Mouse (Mus musculus): ENCODE measurements around the gene Slc35f6. TPM values are rescaled to one million over a fixed set of nuclear protein-coding genes. Genes with fewer than 3 reads are reported as not detected.

Slc35f6 gene
- polyA plus RNA-seq, 2 experiments: 10.1 to 10.2 TPM

GRCm38 (mm10) chr5:30666391-30667195 is 18.9 kb downstream of the Slc35f6 start, which contains the start of gene Cenpa:
Cenpa (plus strand) TSS chr5:30666777.
- Histone ChIP-seq H3K27me3 (ENCODE audit: control insufficient read depth, insufficient read depth, low read length) (no peaks in the 10 kb centered on the region), H3K4me3 (ENCODE audit: insufficient read depth in 1 of 2, low read depth in 2 of 2, low read length in 2 of 2) (peak within 1 kb of the TSS; percentile 97 to 98), H3K4me1 (replicated peaks; ENCODE audit: control insufficient read depth in 2 of 2, insufficient read depth in 2 of 2, low read length in 1 of 2) (peaks cover 16 to 27% of the 10 kb centered on the region in 2 experiments), H3K9me3 (ENCODE audit: control insufficient read depth, low read length) (no peaks in the 10 kb centered on the region), H3K4me2 (ENCODE audit: low read depth) (peak within 1 kb of the TSS; percentile 82), H3K9ac (replicated peaks) (peak within 1 kb of the TSS; percentile 98), H3K36me3 (replicated peaks; ENCODE audit: control insufficient read depth, insufficient read depth, low read depth) (peaks cover 33% of the 10 kb centered on the region), H3K27ac (peak within 1 kb of the TSS; percentile 78)
- ATAC-seq (ENCODE audit: insufficient read depth) (peak; percentile 93), DNase-seq (ENCODE audit: low read depth in 3 of 3, low spot score in 3 of 3) (peak; percentile 95 to 97 (median 95))
- WGBS (ENCODE audit: insufficient replicate concordance): under 1% methylated on average over 40 of the region's 40 CpGs
- no peak for TF ChIP-seq CTCF (IDR thresholded peaks at IDR 0.05; ENCODE audit: low read depth)
- TF ChIP-seq EP300 (IDR thresholded peaks at IDR 0.05; ENCODE audit: low read depth): no peak

GRCm38 (mm10) chr5:30667215-30667614 is 19.5 kb downstream of the Slc35f6 start:
- peak overlapping the region; percentile 98 for H3K9ac ChIP-seq (replicated peaks)
- peak overlapping the region; percentile 97 to 98 for H3K4me3 ChIP-seq (ENCODE audit: insufficient read depth in 1 of 2, low read depth in 2 of 2, low read length in 2 of 2)
- peak overlapping the region; percentile 82 for H3K4me2 ChIP-seq (ENCODE audit: low read depth)
- no peaks in the 10 kb centered on the region for H3K27me3 ChIP-seq (ENCODE audit: control insufficient read depth, insufficient read depth, low read length)
- peak overlapping the region; percentile 74 for H3K27ac ChIP-seq
- WGBS (ENCODE audit: insufficient replicate concordance): under 1% methylated on average over 13 of the region's 13 CpGs
- TF ChIP-seq CTCF (IDR thresholded peaks at IDR 0.05; ENCODE audit: low read depth): no peak
- no peak for TF ChIP-seq EP300 (IDR thresholded peaks at IDR 0.05; ENCODE audit: low read depth)
- no peak for ATAC-seq (ENCODE audit: insufficient read depth)
- H3K36me3 ChIP-seq (replicated peaks; ENCODE audit: control insufficient read depth, insufficient read depth, low read depth): peaks cover 39% of the 10 kb centered on the region
- no peaks in the 10 kb centered on the region for H3K9me3 ChIP-seq (ENCODE audit: control insufficient read depth, low read length)
- H3K4me1 ChIP-seq (replicated peaks; ENCODE audit: control insufficient read depth in 2 of 2, insufficient read depth in 2 of 2, low read length in 1 of 2): peaks cover 16 to 27% of the 10 kb centered on the region in 2 experiments
- DNase-seq (ENCODE audit: low read depth in 3 of 3, low spot score in 3 of 3): no peak

GRCm38 (mm10) chr5:30667686-30668085 is 20.0 kb downstream of the Slc35f6 start:
- ATAC-seq (ENCODE audit: insufficient read depth) (no peak), DNase-seq (ENCODE audit: low read depth in 3 of 3, low spot score in 3 of 3) (no peak)
- TF ChIP-seq CTCF (IDR thresholded peaks at IDR 0.05; ENCODE audit: low read depth): no peak
- no peak for TF ChIP-seq EP300 (IDR thresholded peaks at IDR 0.05; ENCODE audit: low read depth)
- peak overlapping the region; percentile 82 for H3K4me2 ChIP-seq (ENCODE audit: low read depth)
- no peaks in the 10 kb centered on the region for H3K9me3 ChIP-seq (ENCODE audit: control insufficient read depth, low read length)
- H3K27ac ChIP-seq: peak overlapping the region; percentile 74
- H3K4me3 ChIP-seq (ENCODE audit: insufficient read depth in 1 of 2, low read depth in 2 of 2, low read length in 2 of 2): peak overlapping the region; percentile 97 to 98
- H3K27me3 ChIP-seq (ENCODE audit: control insufficient read depth, insufficient read depth, low read length): no peaks in the 10 kb centered on the region
- peak overlapping the region; percentile 98 for H3K9ac ChIP-seq (replicated peaks)
- 2% methylated on average over 3 of the region's 3 CpGs for WGBS (ENCODE audit: insufficient replicate concordance)
- peaks cover 44% of the 10 kb centered on the region for H3K36me3 ChIP-seq (replicated peaks; ENCODE audit: control insufficient read depth, insufficient read depth, low read depth)
- H3K4me1 ChIP-seq (replicated peaks; ENCODE audit: control insufficient read depth in 2 of 2, insufficient read depth in 2 of 2, low read length in 1 of 2): peaks cover 16 to 27% of the 10 kb centered on the region in 2 experiments

GRCm38 (mm10) chr5:30668637-30669495 is 21.1 kb downstream of the Slc35f6 start:
- Histone ChIP-seq H3K36me3 (replicated peaks; ENCODE audit: control insufficient read depth, insufficient read depth, low read depth) (peaks cover 55% of the 10 kb centered on the region), H3K4me2 (ENCODE audit: low read depth) (peak overlapping the region; percentile 82), H3K9me3 (ENCODE audit: control insufficient read depth, low read length) (no peaks in the 10 kb centered on the region), H3K4me3 (ENCODE audit: insufficient read depth in 1 of 2, low read depth in 2 of 2, low read length in 2 of 2) (peak overlapping the region; percentile 97 to 98), H3K27me3 (ENCODE audit: control insufficient read depth, insufficient read depth, low read length) (no peaks in the 10 kb centered on the region), H3K9ac (replicated peaks) (peak overlapping the region; percentile 98), H3K27ac (no peak overlapping the region; the same call in 1 of the 2 replicates), H3K4me1 (replicated peaks; ENCODE audit: control insufficient read depth in 2 of 2, insufficient read depth in 2 of 2, low read length in 1 of 2) (peaks cover 16 to 27% of the 10 kb centered on the region in 2 experiments)
- TF ChIP-seq CTCF (IDR thresholded peaks at IDR 0.05; ENCODE audit: low read depth) (peak; percentile 14; the same call in 1 of the 2 replicates), EP300 (IDR thresholded peaks at IDR 0.05; ENCODE audit: low read depth) (no peak)
- DNase-seq (ENCODE audit: low read depth in 3 of 3, low spot score in 3 of 3) (no peak), ATAC-seq (ENCODE audit: insufficient read depth) (no peak)
- 88% methylated on average over 9 of the region's 9 CpGs for WGBS (ENCODE audit: insufficient replicate concordance)

All from liver, embryonic 14.5 days (tissue).